ENCODE assay signal across 16 mouse cellular contexts in genomic region chr17:86454351-86454706, GRCm38 (mm10). TPM values are rescaled to one million over a fixed set of nuclear protein-coding genes. Genes with fewer than 3 reads are reported as not detected.
"Had no signal": no experiment of that assay in that cellular context is flagged by ENCODE, and none has a peak within 500 bp of the region (broad histone marks: within the 10 kb centered on the region; RNA-seq: fewer than 3 reads in every experiment).

No protein-coding gene starts in this region.

- DNase-seq: kidney, postnatal 14 days; layer of hippocampus, adult 9-11 months; liver; liver, embryonic 13.5 days; liver, postnatal 0 days; right cerebral cortex, postnatal 14 days; thymus, postnatal 14 days had no signal

- ATAC-seq: liver, postnatal 0 days; midbrain, embryonic 16.5 days had no signal

- H3K4me1 ChIP-seq: kidney, embryonic 15.5 days; limb, embryonic 12.5 days; liver, embryonic 13.5 days; lung, embryonic 15.5 days; midbrain, embryonic 12.5 days; neural tube, embryonic 13.5 days; stomach, embryonic 15.5 days had no signal

- H3K9ac ChIP-seq: kidney, embryonic 15.5 days; limb, embryonic 12.5 days; liver, embryonic 13.5 days; liver, postnatal 0 days; lung, embryonic 15.5 days; midbrain, embryonic 12.5 days; neural tube, embryonic 13.5 days; stomach, embryonic 15.5 days had no signal

- H3K4me2 ChIP-seq: kidney, embryonic 15.5 days; limb, embryonic 12.5 days; liver, embryonic 13.5 days; lung, embryonic 15.5 days; midbrain, embryonic 12.5 days; neural tube, embryonic 13.5 days; stomach, embryonic 15.5 days had no signal

- H3K27ac ChIP-seq: kidney, embryonic 15.5 days; limb, embryonic 12.5 days; liver, embryonic 13.5 days; lung, embryonic 15.5 days; midbrain, embryonic 12.5 days; neural tube, embryonic 13.5 days; stomach, embryonic 15.5 days had no signal

- H3K27me3 ChIP-seq: kidney, embryonic 15.5 days; limb, embryonic 12.5 days; liver, embryonic 13.5 days; lung, embryonic 15.5 days; midbrain, embryonic 12.5 days; neural tube, embryonic 13.5 days; stomach, embryonic 15.5 days had no signal

- H3K36me3 ChIP-seq: kidney, embryonic 15.5 days; limb, embryonic 12.5 days; liver, embryonic 13.5 days; lung, embryonic 15.5 days; midbrain, embryonic 12.5 days; neural tube, embryonic 13.5 days; stomach, embryonic 15.5 days had no signal

- H3K9me3 ChIP-seq: kidney, embryonic 15.5 days; limb, embryonic 12.5 days; liver, embryonic 13.5 days; lung, embryonic 15.5 days; midbrain, embryonic 12.5 days; neural tube, embryonic 13.5 days; stomach, embryonic 15.5 days had no signal

- H3K4me3 ChIP-seq: kidney, embryonic 15.5 days; limb, embryonic 12.5 days; liver, embryonic 13.5 days; lung, embryonic 15.5 days; midbrain, embryonic 12.5 days; neural tube, embryonic 13.5 days; stomach, embryonic 15.5 days had no signal

RNA-seq across cellular contexts. Expression of gene Gm10309, which starts 50.7 kb away (rescaled TPM):
- total RNA-seq: left cerebral cortex, postnatal 36 days; megakaryocyte-erythroid progenitor cell, adult 5-6 weeks had no signal
- polyA plus RNA-seq: liver, embryonic 13.5 days had no signal
